Mouse (Mus musculus) kidney, adult 11 months (tissue): ENCODE measurements at regions not wholly inside any gene's neighbourhood (a gene's known extent, or its start where the extent isn't known, plus 50 kb on each side); places are given as distances from the start of the nearest gene placed in this dataset.

ENCODE experiments used
- DNase-seq: peaks from one replicate; pipeline ENCODE4 v3.0.0; 2022

DNA sequence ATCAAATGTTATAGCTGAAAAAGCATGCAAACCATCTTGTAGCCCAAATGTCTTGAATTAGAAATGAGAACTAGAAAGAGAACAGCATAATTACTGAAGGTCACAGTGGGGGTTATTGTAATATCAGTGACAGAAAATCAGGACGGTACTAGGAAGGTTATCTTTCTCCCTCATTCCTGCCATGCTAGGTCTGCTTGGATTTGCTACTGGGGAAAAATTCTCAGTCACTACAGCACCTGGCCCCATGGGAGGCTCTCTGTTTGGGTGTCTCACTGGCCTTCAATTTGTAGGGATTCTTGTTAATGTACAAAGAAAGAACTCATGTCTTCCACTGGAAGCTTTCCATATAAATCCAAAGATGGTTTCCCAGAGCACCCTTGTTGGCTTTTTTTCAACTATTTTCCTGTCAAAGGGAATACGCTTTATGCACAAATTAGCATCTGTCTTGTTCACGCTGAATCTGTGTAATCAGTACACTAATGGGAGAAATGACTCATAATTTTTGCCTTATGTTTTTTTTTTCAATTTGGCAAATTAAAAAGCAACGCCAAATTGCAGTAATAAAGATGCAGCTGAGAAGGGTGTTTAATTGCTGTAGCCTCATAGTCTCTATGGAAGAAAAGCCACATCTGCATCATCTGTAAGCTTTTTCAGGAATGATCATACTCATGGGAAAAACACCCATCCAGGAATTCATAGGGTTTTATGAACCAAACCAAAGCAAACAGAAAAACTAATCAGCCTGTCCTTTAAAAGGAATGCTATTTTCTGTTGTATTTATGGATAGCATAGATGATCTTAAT is 290.2 kb upstream of the Arhgef26 start:
- DNase-seq = no peak

- no peak for DNase-seq
Observed at GRCm38 (mm10) chr3:62054237-62054636, 283.9 kb upstream of the Arhgef26 start.

GRCm38 (mm10) chr3:62078511-62078910 is 259.6 kb upstream of the Arhgef26 start:
- no peak for DNase-seq

GRCm38 (mm10) chr3:62085544-62085943 is 252.6 kb upstream of the Arhgef26 start:
- DNase-seq = no peak

DNA sequence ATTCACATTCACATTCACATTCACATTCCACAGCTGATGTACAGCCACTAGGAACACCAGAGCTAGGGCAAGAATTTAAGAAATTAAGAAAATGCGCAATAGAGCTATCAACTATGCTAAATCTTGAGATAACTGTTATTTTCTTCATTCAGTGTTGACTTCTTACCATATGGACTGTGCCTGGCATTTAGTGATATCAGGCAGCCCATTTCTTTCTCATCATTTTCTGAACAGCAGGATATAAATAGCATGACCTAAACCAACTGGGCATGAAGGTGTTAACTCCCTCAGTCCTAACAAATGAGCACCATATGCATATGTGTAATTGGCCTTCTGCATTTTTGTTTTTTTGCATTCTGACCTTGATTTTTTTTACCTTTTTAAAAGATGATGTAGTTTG is 250.9 kb upstream of the Arhgef26 start:
- DNase-seq = no peak

GRCm38 (mm10) chr3:62103101-62103500 is 235.0 kb upstream of the Arhgef26 start:
- peak; percentile 40 for DNase-seq

DNA sequence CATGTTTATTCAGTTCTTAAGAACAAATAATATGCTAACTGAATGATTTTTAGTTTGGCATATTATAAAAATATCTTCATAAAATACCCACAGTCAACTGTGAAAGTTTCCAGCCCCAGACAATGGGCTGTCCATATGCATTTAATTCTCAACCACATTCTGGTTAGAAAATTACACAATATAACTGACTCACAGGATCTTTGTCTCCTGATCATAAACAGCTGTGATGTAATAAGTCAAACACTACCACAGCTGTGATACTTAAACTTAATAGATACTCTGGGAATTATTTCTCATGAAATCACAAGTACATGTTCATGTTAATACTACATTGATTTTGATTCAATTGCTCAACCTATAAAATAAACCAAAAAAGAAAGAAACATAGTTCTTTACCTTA is 234.3 kb upstream of the Arhgef26 start:
- no peak for DNase-seq

DNA sequence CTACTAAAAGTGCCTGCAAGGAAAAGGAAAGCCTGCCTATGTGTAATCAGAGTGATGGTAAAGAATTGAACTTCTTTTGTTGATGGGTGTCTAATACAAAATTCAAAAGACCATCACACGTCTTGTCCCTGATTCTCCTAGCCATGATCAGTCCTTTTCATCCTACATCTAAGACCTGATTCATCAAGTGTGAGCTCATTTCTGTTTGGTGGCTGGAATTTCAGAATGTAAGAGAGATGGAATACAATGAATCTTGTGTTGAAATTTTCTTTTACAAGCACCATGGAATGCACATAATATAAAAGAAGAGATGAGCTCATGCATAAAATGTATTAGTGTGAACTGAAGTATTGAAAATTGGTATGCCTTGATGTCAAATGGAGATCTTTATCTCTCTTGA is 233.6 kb upstream of the Arhgef26 start:
- no peak for DNase-seq

DNA sequence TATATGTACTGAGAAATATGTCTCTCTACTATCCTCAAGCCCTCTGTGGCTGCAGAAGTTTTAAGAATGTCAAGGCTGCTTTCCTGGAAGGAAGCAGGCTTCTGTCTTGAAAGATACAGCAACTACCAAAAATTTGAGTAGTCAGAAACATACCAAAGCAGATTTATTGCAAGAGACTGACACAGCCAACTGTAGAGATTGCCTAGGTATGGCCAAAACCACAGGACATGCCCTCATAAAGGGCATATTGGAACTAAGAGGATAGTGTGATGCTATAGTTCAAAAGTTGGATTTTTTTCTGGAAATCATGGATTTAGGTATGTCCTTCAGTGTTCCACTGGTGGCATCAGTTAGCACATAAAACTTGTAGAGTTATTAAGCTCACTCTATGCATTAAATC is 230.8 kb upstream of the Arhgef26 start:
- no peak for DNase-seq
